Mouse (Mus musculus) liver, embryonic 16.5 days (tissue): ENCODE data around the gene Glis2. TPM values are rescaled to one million over a fixed set of nuclear protein-coding genes. Genes with fewer than 3 reads are reported as not detected.
"Not testable (repeated sequence)": the region's sequence is repeated elsewhere in the genome, so short reads cannot be mapped to it uniquely, and the experiment has no call there.

Source experiments
- ATAC-seq: fragments of 200-750 bp; cut with Nextera tagmentation; 2 replicates; pipeline ENCODE4 v1.8.0; 2017; ENCODE audit warnings: low read depth, mild to moderate bottlenecking, moderate number of reproducible peaks, moderate library complexity
- H3K27ac ChIP-seq: fragments of 300-500 bp; sonication (generic); 2 replicates; pipeline ENCODE4 v1.5.1; 2014; ENCODE audit warnings: mild to moderate bottlenecking, low read length
- H3K27me3 ChIP-seq: fragments of 300-500 bp; sonication (generic); 2 replicates; pipeline ENCODE4 v1.6.1; 2014; ENCODE audit warnings: low read depth, low read length, mixed read lengths; ENCODE audit not compliant: control insufficient read depth, insufficient read depth
- H3K36me3 ChIP-seq: fragments of 300-500 bp; sonication (generic); 2 replicates; pipeline ENCODE4 v1.6.1; 2014; ENCODE audit warnings: mild to moderate bottlenecking; ENCODE audit not compliant: control insufficient read depth, insufficient read depth
- H3K4me1 ChIP-seq: fragments of 300-500 bp; sonication (generic); 2 replicates; pipeline ENCODE4 v1.6.1; 2014; ENCODE audit warnings: low read depth, low read length, mixed read lengths; ENCODE audit not compliant: control insufficient read depth
- H3K4me2 ChIP-seq: fragments of 300-500 bp; sonication (generic); 2 replicates; pipeline ENCODE4 v1.6.1; 2014; ENCODE audit warnings: low read depth, low read length, mixed read lengths
- H3K4me3 ChIP-seq: fragments of 300-500 bp; sonication (generic); 2 replicates; pipeline ENCODE4 v1.5.1; 2014; ENCODE audit warnings: low read depth, mild to moderate bottlenecking, low read length
- H3K9ac ChIP-seq: fragments of 300-500 bp; sonication (generic); 2 replicates; pipeline ENCODE4 v1.6.1; 2014; ENCODE audit warnings: low read depth, low read length
- H3K9me3 ChIP-seq: fragments of 300-500 bp; sonication (generic); replicated peaks from 2 replicates; pipeline ENCODE4 v1.6.1; 2016; ENCODE audit warnings: low read length; ENCODE audit not compliant: control insufficient read depth
- WGBS: fragments of 180-500 bp; shearing (Covaris S2); extraction: QIAGEN DNeasy Blood & Tissue Kit; methylation state at CpG from one replicate; pipeline ENCODE4 v1.1.7; 2014; ENCODE audit not compliant: insufficient replicate concordance; 5-methylcytosine and 5-hydroxymethylcytosine counted together
- polyA plus RNA-seq: library from polyadenylated mRNA; unstranded; fragments of >200 nt; fragmentation: Nextera tagmentation; extraction: Ambion mirVana; gene quantifications from 2 replicates; pipeline ENCODE4 v1.2.1, GENCODE M21; 2015

Gene Glis2
- polyA plus RNA-seq, 1 experiment from 2014 or later, result 2.5 TPM

DNA sequence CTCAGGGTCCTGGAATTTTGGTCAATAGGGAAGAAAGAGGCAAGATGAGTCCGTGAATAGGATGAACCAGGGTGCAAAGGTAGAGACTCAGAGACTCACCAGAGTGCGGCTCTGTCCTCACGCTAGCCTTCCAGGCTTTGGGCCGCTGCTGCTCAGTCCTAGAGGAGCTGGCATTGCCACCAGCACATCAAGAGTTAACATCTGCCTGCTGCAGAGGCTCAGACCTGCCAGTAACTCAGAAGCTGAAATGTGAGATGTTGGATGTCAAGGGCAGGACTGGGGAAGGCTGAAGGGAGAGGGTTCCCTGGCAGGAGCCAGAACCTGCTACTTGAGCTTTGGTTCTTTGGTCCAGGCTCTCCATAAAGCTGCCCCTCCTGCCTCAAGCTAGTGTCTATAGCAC is 23.8 kb upstream of the Glis2 start:
- no peak overlapping the region for H3K4me3 ChIP-seq
- 61% methylated on average over 4 of the region's 4 CpGs for WGBS
- no peak for ATAC-seq
- H3K9me3 ChIP-seq, result no peaks in the 10 kb centered on the region
- no peak overlapping the region for H3K9ac ChIP-seq
- no peaks in the 10 kb centered on the region for H3K36me3 ChIP-seq
- no peaks in the 10 kb centered on the region for H3K27me3 ChIP-seq
- no peak overlapping the region for H3K27ac ChIP-seq
- no peak overlapping the region for H3K4me2 ChIP-seq
- no peaks in the 10 kb centered on the region for H3K4me1 ChIP-seq

DNA sequence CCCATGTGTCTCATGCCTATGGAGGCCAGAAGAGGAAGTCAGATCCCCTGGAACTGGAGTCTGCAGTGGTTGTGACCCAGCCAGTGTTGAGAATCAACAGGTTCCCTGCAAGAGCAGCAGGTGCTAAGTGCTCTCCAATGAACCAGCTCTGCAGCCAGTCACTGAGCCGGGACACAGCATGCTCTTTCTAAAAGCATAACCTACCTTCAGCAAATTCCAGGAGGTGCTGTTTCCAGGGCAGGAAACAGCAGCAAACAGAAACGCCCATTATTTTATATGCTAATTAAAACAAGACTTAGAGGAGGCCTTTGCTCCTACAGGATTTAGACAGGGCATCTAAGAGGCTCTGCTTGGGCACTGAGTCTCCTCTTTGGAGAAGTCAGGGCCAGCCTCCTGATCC is 18.5 kb upstream of the Glis2 start:
- H3K9ac ChIP-seq, result no peak overlapping the region
- no peak for ATAC-seq

DNA sequence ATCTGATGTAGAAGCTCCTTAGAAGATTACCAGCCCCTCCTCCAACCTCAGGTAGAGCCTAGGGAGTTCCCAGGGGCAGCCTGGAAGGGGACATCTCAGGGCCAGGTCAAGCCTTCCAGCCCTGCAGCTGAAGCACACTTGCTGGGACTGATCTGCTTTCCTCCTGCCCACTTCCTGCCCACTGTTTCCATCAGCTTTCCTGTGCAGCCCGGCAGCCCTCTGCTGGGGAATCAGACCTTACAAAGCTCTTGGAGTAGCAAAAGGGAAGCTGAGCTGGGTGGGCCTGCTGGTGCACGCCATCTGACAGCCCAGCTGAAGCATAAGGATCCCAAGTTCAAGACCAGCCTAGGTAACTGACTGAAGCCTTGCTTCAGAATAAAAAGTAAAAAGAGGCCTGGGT is 17.6 kb upstream of the Glis2 start:
- Histone ChIP-seq H3K4me1 (no peaks in the 10 kb centered on the region), H3K4me2 (no peak overlapping the region), H3K4me3 (no peak overlapping the region), H3K9ac (no peak overlapping the region), H3K27ac (no peak overlapping the region), H3K9me3 (no peaks in the 10 kb centered on the region), H3K36me3 (no peaks in the 10 kb centered on the region), H3K27me3 (no peaks in the 10 kb centered on the region)
- WGBS, result 29% methylated on average over 2 of the region's 2 CpGs
- ATAC-seq, result no peak

More for the DNA sequence above, 18.5 kb upstream of the Glis2 start:
- Histone ChIP-seq H3K27ac (no peak overlapping the region), H3K4me2 (no peak overlapping the region), H3K4me3 (no peak overlapping the region), H3K9me3 (no peaks in the 10 kb centered on the region), H3K36me3 (no peaks in the 10 kb centered on the region), H3K27me3 (no peaks in the 10 kb centered on the region), H3K4me1 (no peaks in the 10 kb centered on the region)
- WGBS, result 55% methylated on average over 2 of the region's 2 CpGs

DNA sequence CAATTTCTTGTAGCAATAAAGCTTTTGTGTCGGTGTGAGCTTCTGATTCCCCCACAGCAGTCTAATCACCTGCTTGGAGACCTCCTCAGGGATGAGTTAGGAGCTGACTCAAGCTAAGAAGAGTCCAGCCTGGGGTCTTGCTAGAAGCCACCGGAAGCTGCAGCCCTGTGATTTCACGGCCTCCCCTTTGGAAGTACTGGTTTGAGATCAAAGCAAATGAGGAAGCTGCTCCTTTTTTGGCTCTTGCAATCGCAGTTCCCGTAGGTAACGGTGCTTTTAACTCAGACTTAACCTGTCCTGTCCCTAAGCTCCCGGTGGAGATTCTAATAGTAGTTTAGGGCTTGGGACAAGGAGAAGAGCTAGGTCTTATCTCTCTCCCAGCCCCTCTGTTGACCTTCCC is 15.9 kb upstream of the Glis2 start:
- Histone ChIP-seq H3K36me3 (no peaks in the 10 kb centered on the region), H3K4me2 (no peak overlapping the region), H3K27ac (no peak overlapping the region), H3K4me1 (no peaks in the 10 kb centered on the region), H3K9me3 (no peaks in the 10 kb centered on the region), H3K27me3 (no peaks in the 10 kb centered on the region), H3K4me3 (no peak overlapping the region), H3K9ac (no peak overlapping the region)
- no peak for ATAC-seq
- 16% methylated on average over 7 of the region's 7 CpGs for WGBS

DNA sequence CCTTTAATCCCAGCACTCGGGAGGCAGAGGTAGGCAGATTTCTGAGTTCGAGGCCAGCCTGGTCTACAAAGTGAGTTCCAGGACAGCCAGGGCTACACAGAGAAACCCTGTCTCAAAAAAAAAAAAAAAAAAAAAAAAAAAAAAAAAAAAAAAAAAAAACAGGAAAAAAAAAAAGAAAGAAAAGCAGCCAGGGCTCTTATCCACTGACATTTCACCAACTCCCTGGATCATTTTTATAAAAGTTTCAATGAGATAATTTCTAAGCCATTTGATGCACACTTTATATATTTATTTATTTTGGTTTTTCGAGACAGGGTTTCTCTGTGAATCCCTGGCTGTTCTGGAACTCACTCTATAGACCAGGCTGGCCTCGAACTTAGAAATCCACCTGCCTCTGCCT is 13.3 kb upstream of the Glis2 start:
- H3K27ac ChIP-seq, H3K27me3 ChIP-seq, H3K4me3 ChIP-seq, ATAC-seq, H3K4me2 ChIP-seq, H3K4me1 ChIP-seq, H3K9me3 ChIP-seq, H3K36me3 ChIP-seq, H3K9ac ChIP-seq: not testable (repeated sequence)
- WGBS, result 69% methylated on average over 4 of the region's 4 CpGs

DNA sequence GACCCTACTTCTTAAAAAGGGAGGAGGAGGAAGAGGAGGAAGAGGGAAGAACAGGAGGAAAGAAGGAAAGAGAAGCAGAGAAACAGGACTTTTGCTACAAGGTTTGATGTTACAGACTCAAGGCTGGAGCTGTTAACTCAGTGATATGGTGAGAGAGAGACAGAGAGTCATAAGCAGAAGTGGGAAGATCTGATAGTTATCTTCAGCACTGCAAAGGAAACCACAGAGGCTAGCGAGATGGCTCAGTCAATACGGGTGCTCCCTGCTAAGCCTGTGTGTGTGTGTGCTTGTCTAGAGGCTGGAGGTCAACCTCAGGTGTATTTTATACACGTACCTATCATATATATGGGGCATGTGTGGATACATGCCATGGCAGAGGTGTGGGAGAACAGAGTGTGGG is 10.7 kb upstream of the Glis2 start:
- Histone ChIP-seq H3K4me2 (no peak overlapping the region), H3K27ac (no peak overlapping the region), H3K4me3 (no peak overlapping the region), H3K27me3 (no peaks in the 10 kb centered on the region), H3K9ac (no peak overlapping the region), H3K9me3 (no peaks in the 10 kb centered on the region), H3K36me3 (no peaks in the 10 kb centered on the region), H3K4me1 (peaks cover 21% of the 10 kb centered on the region)
- ATAC-seq, result no peak
- WGBS, result 9% methylated on average over 3 of the region's 3 CpGs

DNA sequence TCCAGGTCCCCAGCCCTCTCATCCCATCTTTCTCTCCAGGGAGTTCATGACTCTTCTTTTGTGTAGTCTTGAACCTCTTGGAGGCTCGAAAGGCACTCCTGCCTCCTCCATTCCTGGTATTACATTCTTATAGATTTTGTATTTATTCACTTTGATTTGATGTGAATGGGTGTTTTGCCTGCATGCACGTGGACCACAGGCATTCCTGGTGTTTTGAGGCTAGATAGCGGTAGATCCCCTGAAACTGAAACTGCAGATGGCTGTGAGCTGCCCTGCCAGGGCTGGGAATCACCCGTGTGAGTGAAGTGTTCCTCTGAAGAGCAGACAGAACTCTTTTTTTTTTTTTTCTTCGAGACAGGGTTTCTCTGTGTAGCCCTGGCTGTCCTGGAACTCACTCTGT is 10.1 kb upstream of the Glis2 start:
- no peaks in the 10 kb centered on the region for H3K36me3 ChIP-seq
- H3K27ac ChIP-seq, result no peak overlapping the region
- H3K4me1 ChIP-seq, result peaks cover 21% of the 10 kb centered on the region
- H3K4me3 ChIP-seq, result no peak overlapping the region
- no peaks in the 10 kb centered on the region for H3K27me3 ChIP-seq
- H3K4me2 ChIP-seq, result no peak overlapping the region
- H3K9ac ChIP-seq, result no peak overlapping the region
- WGBS, result 40% methylated on average over 5 of the region's 5 CpGs
- no peaks in the 10 kb centered on the region for H3K9me3 ChIP-seq
- ATAC-seq, result no peak

DNA sequence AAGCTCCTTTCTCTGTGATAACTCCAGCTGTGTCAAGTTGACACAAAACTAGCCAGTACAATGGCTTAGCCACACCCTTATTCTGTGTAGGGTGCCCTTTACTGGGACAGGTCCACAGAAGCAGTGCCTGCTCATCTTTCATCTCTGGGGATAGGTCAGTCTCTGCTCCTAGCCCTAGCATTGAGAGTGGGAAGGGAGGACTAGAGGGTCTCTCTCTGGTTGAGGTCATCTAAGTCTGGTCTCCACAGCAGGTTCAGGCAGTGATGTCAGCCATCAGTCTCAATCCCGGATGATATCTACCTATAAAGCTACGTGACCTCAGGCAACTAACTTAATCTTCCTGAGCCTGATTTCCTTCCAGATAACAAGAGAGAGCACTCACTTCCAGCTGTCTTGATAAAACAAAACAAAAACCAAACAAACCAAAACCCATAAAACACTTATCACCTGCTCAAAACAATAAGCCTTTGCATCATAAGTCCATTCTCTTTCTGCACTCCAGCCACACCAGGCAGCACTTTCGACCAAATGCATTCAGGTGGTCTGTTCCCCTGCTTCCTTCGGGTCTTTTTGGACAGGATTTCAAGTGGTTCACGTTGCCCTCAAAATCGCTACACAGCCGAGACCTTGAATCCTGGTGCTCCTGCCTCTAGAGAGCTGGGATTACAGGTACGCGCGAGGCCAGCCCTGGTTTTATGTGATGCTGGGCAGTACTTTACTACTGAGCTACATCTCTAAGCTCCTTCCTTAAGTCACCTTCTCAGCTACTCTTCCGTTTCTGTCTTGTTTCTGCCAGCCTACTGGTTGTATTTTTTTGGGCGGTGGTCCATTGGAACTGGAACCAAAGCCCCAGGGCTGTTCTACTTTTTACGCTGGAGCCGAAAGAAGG is 8.6 kb upstream of the Glis2 start:
- H3K9ac ChIP-seq, result peak overlapping the region; percentile 69
- no peak for ATAC-seq
- peak overlapping the region; percentile 69 for H3K4me3 ChIP-seq
- no peaks in the 10 kb centered on the region for H3K9me3 ChIP-seq
- H3K4me2 ChIP-seq, result peak overlapping the region; percentile 96
- peak overlapping the region; percentile 58 for H3K27ac ChIP-seq
- 5% methylated on average over 14 of the region's 14 CpGs for WGBS
- peaks cover 21% of the 10 kb centered on the region for H3K4me1 ChIP-seq
- no peaks in the 10 kb centered on the region for H3K27me3 ChIP-seq
- peaks cover 2% of the 10 kb centered on the region; the same call in 1 of the 2 replicates for H3K36me3 ChIP-seq

DNA sequence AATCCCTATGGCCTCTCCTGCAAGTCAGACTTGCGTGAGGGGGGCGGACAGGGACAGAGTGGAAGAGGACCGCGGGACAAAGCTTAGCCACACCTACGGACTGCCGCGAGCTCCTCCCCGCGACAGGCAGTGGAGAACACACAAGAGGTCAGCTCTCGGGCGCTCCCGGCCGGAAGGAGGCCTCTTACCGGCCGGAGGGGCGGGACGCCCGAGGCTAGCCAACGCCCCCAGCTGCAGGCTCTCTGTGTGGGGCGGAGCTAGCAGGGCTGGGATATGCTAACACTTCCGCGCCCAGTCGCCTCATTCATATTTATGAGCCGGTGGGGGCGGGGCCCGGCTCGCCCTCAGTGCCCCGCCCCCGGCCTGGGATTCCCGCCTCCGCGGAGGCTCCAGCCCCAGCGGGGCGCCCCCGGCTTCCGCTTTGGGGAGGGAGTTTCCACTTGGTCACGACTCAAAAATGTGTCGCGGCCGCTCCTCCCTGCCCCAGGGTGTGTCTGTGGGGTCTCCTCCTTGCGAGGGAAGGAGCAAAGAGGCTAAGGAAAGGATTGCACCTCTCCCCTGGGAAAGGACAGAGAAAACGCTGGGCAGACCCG is 7.9 kb upstream of the Glis2 start:
- H3K4me3 ChIP-seq, result peak overlapping the region; percentile 69
- H3K9ac ChIP-seq, result peak overlapping the region; percentile 69
- no peaks in the 10 kb centered on the region for H3K27me3 ChIP-seq
- WGBS, result under 1% methylated on average over 43 of the region's 43 CpGs
- peak; percentile 99 for ATAC-seq
- peaks cover 21% of the 10 kb centered on the region for H3K4me1 ChIP-seq
- H3K9me3 ChIP-seq, result no peaks in the 10 kb centered on the region
- H3K4me2 ChIP-seq, result peak overlapping the region; percentile 96
- H3K27ac ChIP-seq, result peak overlapping the region; percentile 71
- H3K36me3 ChIP-seq, result peaks cover 2% of the 10 kb centered on the region; the same call in 1 of the 2 replicates
